Mouse (Mus musculus): ENCODE data around the gene Spata6. TPM values are rescaled to one million over a fixed set of nuclear protein-coding genes. Genes with fewer than 3 reads are reported as not detected.

Spata6 gene
- polyA plus RNA-seq, 1 experiment = 6.5 TPM

GRCm38 (mm10) chr4:111721121-111721840 is 1.5 kb downstream of the Spata6 start:
- Histone ChIP-seq H3K79me2 (ENCODE audit: control insufficient read depth, insufficient read depth) (no peaks in the 10 kb centered on the region), H3K36me3 (ENCODE audit: control insufficient read depth, insufficient read depth) (no peaks in the 10 kb centered on the region), H3K79me3 (ENCODE audit: low read depth) (no peaks in the 10 kb centered on the region), H3K4me3 (ENCODE audit: insufficient read depth, poor library complexity, severe bottlenecking) (no peak overlapping the region), H3K27me3 (ENCODE audit: control insufficient read depth, insufficient read depth, insufficient read length) (no peaks in the 10 kb centered on the region), H3ac (ENCODE audit: control insufficient read depth, insufficient read length, low read depth) (no peak overlapping the region)
- no peak for TF ChIP-seq MYOD1 (IDR thresholded peaks at IDR 0.05; ENCODE audit: control insufficient read depth, insufficient read length, low read depth)
- TF ChIP-seq MAX (IDR thresholded peaks at IDR 0.05) = no peak
- TF ChIP-seq FOSL1 (IDR thresholded peaks at IDR 0.05; ENCODE audit: insufficient read depth, low read length, poor library complexity, severe bottlenecking) = no peak
- TF ChIP-seq MYOG (IDR thresholded peaks at IDR 0.05; ENCODE audit: control insufficient read depth, extremely low read depth, insufficient read length) = no peak
- no peak for TF ChIP-seq CTCF (IDR thresholded peaks at IDR 0.05; ENCODE audit: control insufficient read depth, insufficient read depth, insufficient read length)
- no peak for TF ChIP-seq USF1 (IDR thresholded peaks at IDR 0.05; ENCODE audit: low read depth)
- TF ChIP-seq CEBPB (IDR thresholded peaks at IDR 0.05; ENCODE audit: low read depth) = no peak

DNA sequence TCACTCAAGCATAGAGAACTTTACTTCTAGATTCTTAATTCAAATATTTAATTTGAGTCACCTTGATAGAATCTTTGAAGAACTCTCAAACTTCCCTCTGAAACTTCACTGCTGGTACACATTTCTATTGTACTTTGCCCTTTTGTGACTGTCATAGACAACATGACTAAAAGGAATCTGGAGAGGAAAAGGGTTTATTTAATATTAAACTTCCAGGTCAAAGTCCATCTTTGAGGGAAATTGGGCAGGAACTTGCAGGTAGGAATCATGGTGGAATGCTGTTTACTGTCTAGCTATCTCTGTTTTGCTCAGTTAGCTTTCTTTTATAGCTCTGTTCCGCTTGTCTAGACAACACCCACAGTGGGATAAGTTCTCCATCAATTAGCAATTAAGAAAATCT is 17.8 kb downstream of the Spata6 start:
- H3ac ChIP-seq (ENCODE audit: control insufficient read depth, insufficient read length, low read depth) = no peak overlapping the region
- H3K36me3 ChIP-seq (ENCODE audit: control insufficient read depth, insufficient read depth) = no peaks in the 10 kb centered on the region
- H3K4me3 ChIP-seq (ENCODE audit: insufficient read depth, poor library complexity, severe bottlenecking) = no peak overlapping the region
- H3K79me3 ChIP-seq (ENCODE audit: low read depth) = no peaks in the 10 kb centered on the region
- H3K79me2 ChIP-seq (ENCODE audit: control insufficient read depth, insufficient read depth) = no peaks in the 10 kb centered on the region
- TF ChIP-seq FOSL1 (IDR thresholded peaks at IDR 0.05; ENCODE audit: insufficient read depth, low read length, poor library complexity, severe bottlenecking) (no peak), USF1 (IDR thresholded peaks at IDR 0.05; ENCODE audit: low read depth) (no peak), MAX (IDR thresholded peaks at IDR 0.05) (no peak), MYOD1 (IDR thresholded peaks at IDR 0.05; ENCODE audit: control insufficient read depth, insufficient read length, low read depth) (no peak), MYOG (IDR thresholded peaks at IDR 0.05; ENCODE audit: control insufficient read depth, extremely low read depth, insufficient read length) (no peak), CTCF (IDR thresholded peaks at IDR 0.05; ENCODE audit: control insufficient read depth, insufficient read depth, insufficient read length) (no peak), CEBPB (IDR thresholded peaks at IDR 0.05; ENCODE audit: low read depth) (no peak)
- H3K27me3 ChIP-seq (ENCODE audit: control insufficient read depth, insufficient read depth, insufficient read length) = no peaks in the 10 kb centered on the region

DNA sequence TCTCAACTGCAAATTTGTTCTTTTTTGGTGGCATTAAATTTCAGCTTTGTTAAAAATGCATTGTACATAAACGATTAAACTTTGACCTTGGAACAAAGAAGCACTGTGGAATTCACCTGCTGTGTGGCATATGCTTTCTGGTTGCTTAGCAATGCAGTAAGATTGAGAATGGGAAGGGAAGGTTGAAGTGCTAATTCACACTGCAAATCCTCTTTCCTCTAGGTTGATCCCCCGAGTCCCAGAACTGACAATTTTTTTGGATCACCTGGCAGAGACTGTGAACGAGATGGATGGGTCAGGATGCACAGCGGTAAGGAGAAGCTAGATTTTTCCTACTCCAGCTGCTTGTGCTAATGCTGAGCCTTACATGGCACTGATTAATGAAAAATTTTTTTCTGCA is 60.7 kb downstream of the Spata6 start:
- TF ChIP-seq FOSL1 (IDR thresholded peaks at IDR 0.05; ENCODE audit: insufficient read depth, low read length, poor library complexity, severe bottlenecking) = no peak
- TF ChIP-seq MYOD1 (IDR thresholded peaks at IDR 0.05; ENCODE audit: control insufficient read depth, insufficient read length, low read depth) = no peak
- TF ChIP-seq USF1 (IDR thresholded peaks at IDR 0.05; ENCODE audit: low read depth) = no peak
- no peak for TF ChIP-seq MAX (IDR thresholded peaks at IDR 0.05)
- no peak for TF ChIP-seq CTCF (IDR thresholded peaks at IDR 0.05; ENCODE audit: control insufficient read depth, insufficient read depth, insufficient read length)
- no peaks in the 10 kb centered on the region for H3K79me3 ChIP-seq (ENCODE audit: low read depth)
- H3K27me3 ChIP-seq (ENCODE audit: control insufficient read depth, insufficient read depth, insufficient read length) = no peaks in the 10 kb centered on the region
- no peak overlapping the region for H3ac ChIP-seq (ENCODE audit: control insufficient read depth, insufficient read length, low read depth)
- no peaks in the 10 kb centered on the region for H3K36me3 ChIP-seq (ENCODE audit: control insufficient read depth, insufficient read depth)
- no peak overlapping the region for H3K4me3 ChIP-seq (ENCODE audit: insufficient read depth, poor library complexity, severe bottlenecking)
- no peaks in the 10 kb centered on the region for H3K79me2 ChIP-seq (ENCODE audit: control insufficient read depth, insufficient read depth)

- H3K27me3 ChIP-seq (ENCODE audit: control insufficient read depth, insufficient read depth, insufficient read length) = no peaks in the 10 kb centered on the region
- no peaks in the 10 kb centered on the region for H3K79me2 ChIP-seq (ENCODE audit: control insufficient read depth, insufficient read depth)
- H3K4me3 ChIP-seq (ENCODE audit: insufficient read depth, poor library complexity, severe bottlenecking) = no peak overlapping the region
- TF ChIP-seq USF1 (IDR thresholded peaks at IDR 0.05; ENCODE audit: low read depth) = no peak
- TF ChIP-seq MYOD1 (IDR thresholded peaks at IDR 0.05; ENCODE audit: control insufficient read depth, insufficient read length, low read depth) = no peak
- TF ChIP-seq CTCF (IDR thresholded peaks at IDR 0.05; ENCODE audit: control insufficient read depth, insufficient read depth, insufficient read length) = no peak
- no peak for TF ChIP-seq CEBPB (IDR thresholded peaks at IDR 0.05; ENCODE audit: low read depth)
- TF ChIP-seq FOSL1 (IDR thresholded peaks at IDR 0.05; ENCODE audit: insufficient read depth, low read length, poor library complexity, severe bottlenecking) = no peak
- no peak for TF ChIP-seq MYOG (IDR thresholded peaks at IDR 0.05; ENCODE audit: control insufficient read depth, extremely low read depth, insufficient read length)
- no peak for TF ChIP-seq MAX (IDR thresholded peaks at IDR 0.05)
- no peaks in the 10 kb centered on the region for H3K36me3 ChIP-seq (ENCODE audit: control insufficient read depth, insufficient read depth)
- no peaks in the 10 kb centered on the region for H3K79me3 ChIP-seq (ENCODE audit: low read depth)
- H3ac ChIP-seq (ENCODE audit: control insufficient read depth, insufficient read length, low read depth) = no peak overlapping the region
Observed at GRCm38 (mm10) chr4:111799892-111800291, 80.1 kb downstream of the Spata6 start.

- H3K36me3 ChIP-seq (ENCODE audit: control insufficient read depth, insufficient read depth) = no peaks in the 10 kb centered on the region
Observed at GRCm38 (mm10) chr4:111803164-111803563, 83.4 kb downstream of the Spata6 start.

More at GRCm38 (mm10) chr4:111803164-111803563, 83.4 kb downstream of the Spata6 start:
- Histone ChIP-seq H3K79me2 (ENCODE audit: control insufficient read depth, insufficient read depth) (no peaks in the 10 kb centered on the region), H3K79me3 (ENCODE audit: low read depth) (no peaks in the 10 kb centered on the region), H3K27me3 (ENCODE audit: control insufficient read depth, insufficient read depth, insufficient read length) (no peaks in the 10 kb centered on the region), H3ac (ENCODE audit: control insufficient read depth, insufficient read length, low read depth) (no peak overlapping the region), H3K4me3 (ENCODE audit: insufficient read depth, poor library complexity, severe bottlenecking) (no peak overlapping the region)
- no peak for TF ChIP-seq CTCF (IDR thresholded peaks at IDR 0.05; ENCODE audit: control insufficient read depth, insufficient read depth, insufficient read length)
- no peak for TF ChIP-seq CEBPB (IDR thresholded peaks at IDR 0.05; ENCODE audit: low read depth)
- TF ChIP-seq MAX (IDR thresholded peaks at IDR 0.05) = no peak
- no peak for TF ChIP-seq FOSL1 (IDR thresholded peaks at IDR 0.05; ENCODE audit: insufficient read depth, low read length, poor library complexity, severe bottlenecking)
- no peak for TF ChIP-seq MYOD1 (IDR thresholded peaks at IDR 0.05; ENCODE audit: control insufficient read depth, insufficient read length, low read depth)
- no peak for TF ChIP-seq MYOG (IDR thresholded peaks at IDR 0.05; ENCODE audit: control insufficient read depth, extremely low read depth, insufficient read length)
- no peak for TF ChIP-seq USF1 (IDR thresholded peaks at IDR 0.05; ENCODE audit: low read depth)
